Mouse (Mus musculus): Measurements from ENCODE around the gene Zbtb16.

Gene Zbtb16

GRCm38 (mm10) chr9:48647648-48648284, 188.3 kb downstream of the Zbtb16 start:
- no peak for DNase-seq (ENCODE audit: low read depth, low spot score)

GRCm38 (mm10) chr9:48646781-48647647, 189.0 kb downstream of the Zbtb16 start:
- DNase-seq (ENCODE audit: low read depth, low spot score) = no peak

GRCm38 (mm10) chr9:48646251-48646650, 189.8 kb downstream of the Zbtb16 start:
- peak; percentile 76 for DNase-seq (ENCODE audit: low read depth, low spot score)

- DNase-seq (ENCODE audit: low read depth, low spot score) = no peak
These were observed 190.3 kb downstream of the Zbtb16 start for GRCm38 (mm10) chr9:48645648-48646126.

GRCm38 (mm10) chr9:48644926-48645647, 190.9 kb downstream of the Zbtb16 start:
- peak; percentile 52 for DNase-seq (ENCODE audit: low read depth, low spot score)

GRCm38 (mm10) chr9:48644376-48644775, 191.6 kb downstream of the Zbtb16 start:
- no peak for DNase-seq (ENCODE audit: low read depth, low spot score)

GRCm38 (mm10) chr9:48641636-48642035, 194.4 kb downstream of the Zbtb16 start:
- DNase-seq (ENCODE audit: low read depth, low spot score) = no peak

GRCm38 (mm10) chr9:48640881-48641280, 195.1 kb downstream of the Zbtb16 start:
- no peak for DNase-seq (ENCODE audit: low read depth, low spot score)

GRCm38 (mm10) chr9:48638176-48638803, 197.7 kb downstream of the Zbtb16 start:
- no peak for DNase-seq (ENCODE audit: low read depth, low spot score)

GRCm38 (mm10) chr9:48637161-48637560, 198.9 kb downstream of the Zbtb16 start:
- no peak for DNase-seq (ENCODE audit: low read depth, low spot score)

- DNase-seq (ENCODE audit: low read depth, low spot score) = no peak
These were observed 200.3 kb downstream of the Zbtb16 start for GRCm38 (mm10) chr9:48635576-48636350.

- DNase-seq (ENCODE audit: low read depth, low spot score) = no peak
These were observed 202.9 kb downstream of the Zbtb16 start for GRCm38 (mm10) chr9:48633147-48633546.

GRCm38 (mm10) chr9:48619268-48619667, 216.8 kb downstream of the Zbtb16 start:
- DNase-seq (ENCODE audit: low read depth, low spot score) = no peak

- peak; percentile 96 for DNase-seq (ENCODE audit: low read depth, low spot score)
These were observed 217.4 kb downstream of the Zbtb16 start for GRCm38 (mm10) chr9:48618589-48618988.

- peak; percentile 95 for DNase-seq (ENCODE audit: low read depth, low spot score)
These were observed 217.9 kb downstream of the Zbtb16 start for GRCm38 (mm10) chr9:48618111-48618510.

GRCm38 (mm10) chr9:48617511-48618010, 218.5 kb downstream of the Zbtb16 start:
- peak; percentile 31 for DNase-seq (ENCODE audit: low read depth, low spot score)

GRCm38 (mm10) chr9:48613221-48613620, 222.8 kb downstream of the Zbtb16 start:
- DNase-seq (ENCODE audit: low read depth, low spot score) = no peak

- DNase-seq (ENCODE audit: low read depth, low spot score) = no peak
These were observed 223.5 kb downstream of the Zbtb16 start for GRCm38 (mm10) chr9:48612542-48612941.

GRCm38 (mm10) chr9:48611032-48611431, 225.0 kb downstream of the Zbtb16 start:
- peak; percentile 29 for DNase-seq (ENCODE audit: low read depth, low spot score)

- DNase-seq (ENCODE audit: low read depth, low spot score) = no peak
These were observed 226.3 kb downstream of the Zbtb16 start for GRCm38 (mm10) chr9:48609734-48610133.

- DNase-seq (ENCODE audit: low read depth, low spot score) = no peak
These were observed 228.6 kb downstream of the Zbtb16 start for GRCm38 (mm10) chr9:48607417-48607816.
